Mouse (Mus musculus) MEL (cell line): ENCODE data around the gene Cchcr1.

Experiments
- CHD1 ChIP-seq: IDR thresholded peaks from 2 replicates; pipeline ENCODE4 v1.6.1; 2012; ENCODE audit warnings: low read depth, mild to moderate bottlenecking, inconsistent platforms, low read length, improper control_type of control experiment
- CTCF ChIP-seq, 3 experiments: IDR thresholded peaks in 2 of 3; conservative IDR thresholded peaks in 1 of 3; 2 replicates each; pipeline ENCODE4 v1.5.1; 2011 to 2012; ENCODE audit warnings: low read length in 3 of 3, low read depth in 2 of 3, mild to moderate bottlenecking in 2 of 3, improper control_type of control experiment in 1 of 3, inconsistent platforms in 1 of 3, mixed read lengths in 1 of 3, moderate library complexity in 1 of 3; ENCODE audit not compliant: control insufficient read depth in 1 of 3, insufficient read depth in 1 of 3, poor library complexity in 1 of 3, severe bottlenecking in 1 of 3
- KAT2A ChIP-seq: conservative IDR thresholded peaks from 2 replicates; pipeline ENCODE4 v1.6.1; 2012; ENCODE audit warnings: low read depth, low read length, improper control_type of control experiment, inconsistent platforms
- TCF12 ChIP-seq: IDR thresholded peaks from 2 replicates; pipeline ENCODE4 v1.6.1; 2014; ENCODE audit warnings: low read depth, mild to moderate bottlenecking, inconsistent platforms, low read length, improper control_type of control experiment, moderate library complexity
- ZMIZ1 ChIP-seq: IDR thresholded peaks from 2 replicates; pipeline ENCODE4 v1.6.1; 2012; ENCODE audit warnings: low read depth, mild to moderate bottlenecking, inconsistent platforms, low read length, improper control_type of control experiment, moderate library complexity

GRCm38 (mm10) chr17:35544680-35545079 lies 27.8 kb downstream of the Cchcr1 start:
- TF ChIP-seq CTCF (IDR thresholded peaks at IDR 0.05 in 2 of 3, conservative IDR thresholded peaks at IDR 0.05 in 1 of 3; ENCODE audit: control insufficient read depth in 1 of 3, insufficient read depth in 1 of 3, low read depth in 2 of 3, low read length in 3 of 3, poor library complexity in 1 of 3, severe bottlenecking in 1 of 3) (peak; percentile 81 to 95 (median 86)), CHD1 (no peak), TCF12 (no peak), KAT2A (no peak), ZMIZ1 (no peak)
